Mouse (Mus musculus) megakaryocyte-erythroid progenitor cell, adult 5-6 weeks (primary cell): ENCODE data around the gene Med13l. TPM values are rescaled to one million over a fixed set of nuclear protein-coding genes. Genes with fewer than 3 reads are reported as not detected.

Experiments used
- ATAC-seq: replicated peaks from 2 replicates; pipeline ENCODE4 v1.8.0; 2016; ENCODE audit warnings: mild to moderate bottlenecking, inconsistent platforms; ENCODE audit not compliant: severe bottlenecking, poor library complexity, low FRiP score, low TSS enrichment
- total RNA-seq, 2 experiments: library from RNA; stranded (forward) in 1 of 2; stranded (reverse) in 1 of 2; fragments of 200-1000, 215-1000 nt in 1 of 2; fragments of >200 nt in 1 of 2; fragmentation: Nextera tagmentation in 1 of 2; gene quantifications; 2 replicates each; pipeline ENCODE4 v1.2.3; 2014 to 2017

Gene Med13l
- total RNA-seq, 2 experiments from 2014 or later: 11.3 to 25.9 TPM

- peak; percentile 29; the same call in 1 of the 2 replicates for ATAC-seq
These were observed 28.9 kb downstream of the Med13l start for GRCm38 (mm10) chr5:118589186-118589892.

GRCm38 (mm10) chr5:118590868-118591267 is 30.4 kb downstream of the Med13l start:
- ATAC-seq: no peak

- ATAC-seq: no peak
These were observed 31.5 kb downstream of the Med13l start for GRCm38 (mm10) chr5:118591826-118592499.

- ATAC-seq: peak; percentile 57
These were observed 34.2 kb downstream of the Med13l start for GRCm38 (mm10) chr5:118594470-118595236.

- no peak for ATAC-seq
These were observed 35.4 kb downstream of the Med13l start for GRCm38 (mm10) chr5:118595901-118596300.

GRCm38 (mm10) chr5:118596452-118597092 is 36.1 kb downstream of the Med13l start:
- ATAC-seq: no peak

- peak; percentile 64 for ATAC-seq
These were observed 38.1 kb downstream of the Med13l start for GRCm38 (mm10) chr5:118598601-118599000.

GRCm38 (mm10) chr5:118601452-118601851 is 41.0 kb downstream of the Med13l start:
- no peak for ATAC-seq

- ATAC-seq: no peak
These were observed 42.2 kb downstream of the Med13l start for GRCm38 (mm10) chr5:118602706-118603105.

- no peak for ATAC-seq
These were observed 45.1 kb downstream of the Med13l start for GRCm38 (mm10) chr5:118605424-118606067.

GRCm38 (mm10) chr5:118606636-118607035 is 46.2 kb downstream of the Med13l start:
- peak; percentile 57; the same call in 1 of the 2 replicates for ATAC-seq

- peak; percentile 34 for ATAC-seq
These were observed 47.4 kb downstream of the Med13l start for GRCm38 (mm10) chr5:118607900-118608299.

- ATAC-seq: no peak
These were observed 50.0 kb downstream of the Med13l start for GRCm38 (mm10) chr5:118610468-118610867.

GRCm38 (mm10) chr5:118612956-118613631 is 52.6 kb downstream of the Med13l start:
- peak; percentile 50 for ATAC-seq

- peak; percentile 19 for ATAC-seq
These were observed 53.2 kb downstream of the Med13l start for GRCm38 (mm10) chr5:118613704-118614103.

- peak; percentile 90 for ATAC-seq
These were observed 53.6 kb downstream of the Med13l start for GRCm38 (mm10) chr5:118614116-118614515.

- no peak for ATAC-seq
These were observed 54.1 kb downstream of the Med13l start for GRCm38 (mm10) chr5:118614571-118614981.

- ATAC-seq: no peak
These were observed 58.6 kb downstream of the Med13l start for GRCm38 (mm10) chr5:118618963-118619610.
